Mouse (Mus musculus): ENCODE results near the gene Igfn1.

The Igfn1 gene

DNA sequence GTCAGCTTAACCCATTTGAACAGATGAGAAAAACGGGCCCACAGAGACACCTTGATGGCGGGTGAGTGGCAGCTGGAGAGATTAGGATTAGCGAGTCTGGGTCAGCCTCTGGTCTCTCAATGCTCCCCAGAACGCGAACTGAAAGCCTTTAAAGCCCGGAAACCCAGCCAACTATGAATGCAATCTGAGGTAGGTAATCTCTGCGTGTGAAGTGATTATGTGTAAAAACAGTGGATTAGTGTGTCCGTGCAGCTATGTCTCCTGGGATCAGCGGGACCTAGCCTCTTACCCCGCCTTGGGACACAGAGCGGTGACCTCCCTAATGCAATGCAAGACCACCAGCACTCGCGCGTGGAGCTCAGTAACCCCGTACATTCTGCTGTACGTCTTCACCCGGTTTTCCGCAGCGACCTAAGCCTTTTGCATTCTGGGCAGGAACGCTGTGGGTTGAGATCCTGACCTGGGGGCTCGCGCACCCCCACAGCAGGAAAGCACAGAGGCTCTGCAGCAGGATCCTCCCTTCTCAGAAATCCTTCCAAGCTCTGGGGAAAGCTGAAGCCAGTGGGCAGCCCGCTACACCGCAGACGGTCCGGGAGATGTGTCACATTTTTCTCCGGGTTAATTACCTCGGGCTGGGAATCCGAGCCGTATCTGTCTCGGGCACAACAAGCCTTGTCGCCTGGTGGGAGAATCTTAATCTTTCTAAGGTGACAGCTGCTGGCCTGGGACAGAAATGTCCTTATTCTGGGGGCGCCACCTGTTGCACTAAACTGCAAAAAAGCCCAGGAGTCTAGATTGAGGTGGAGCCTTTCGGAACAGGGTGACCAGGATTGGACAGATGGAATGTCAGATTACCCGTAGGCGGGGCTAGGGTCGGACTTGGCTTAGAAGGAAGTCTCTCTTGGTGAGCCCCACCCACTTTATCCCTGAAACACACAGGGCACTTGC is 1.3 kb upstream of the Igfn1 start, which contains the start of gene Tmem9:
TSS of gene Tmem9 (plus strand) at position 940 of the 948 bp plus-strand sequence.
- DNase-seq = no peak

DNA sequence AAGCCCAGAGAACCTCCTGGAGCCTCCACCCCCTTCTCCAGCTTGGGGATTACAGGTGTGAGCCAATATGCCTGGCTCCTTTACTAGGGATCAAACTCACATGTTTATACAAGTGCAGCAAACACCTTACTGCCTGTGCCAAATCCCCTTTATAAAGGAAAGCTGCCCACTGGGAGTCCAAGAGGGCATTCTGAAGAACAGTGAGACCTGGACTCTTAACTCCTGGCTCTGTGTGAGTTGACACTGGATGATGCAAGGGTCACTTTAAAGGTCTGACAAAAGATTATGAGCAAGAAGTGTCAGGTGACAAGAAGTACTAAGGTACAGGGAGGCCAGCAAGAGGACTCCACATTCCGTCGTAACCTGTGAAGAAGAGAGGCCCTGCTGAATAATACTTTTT is 4.7 kb downstream of the Igfn1 start:
- DNase-seq = no peak

DNA sequence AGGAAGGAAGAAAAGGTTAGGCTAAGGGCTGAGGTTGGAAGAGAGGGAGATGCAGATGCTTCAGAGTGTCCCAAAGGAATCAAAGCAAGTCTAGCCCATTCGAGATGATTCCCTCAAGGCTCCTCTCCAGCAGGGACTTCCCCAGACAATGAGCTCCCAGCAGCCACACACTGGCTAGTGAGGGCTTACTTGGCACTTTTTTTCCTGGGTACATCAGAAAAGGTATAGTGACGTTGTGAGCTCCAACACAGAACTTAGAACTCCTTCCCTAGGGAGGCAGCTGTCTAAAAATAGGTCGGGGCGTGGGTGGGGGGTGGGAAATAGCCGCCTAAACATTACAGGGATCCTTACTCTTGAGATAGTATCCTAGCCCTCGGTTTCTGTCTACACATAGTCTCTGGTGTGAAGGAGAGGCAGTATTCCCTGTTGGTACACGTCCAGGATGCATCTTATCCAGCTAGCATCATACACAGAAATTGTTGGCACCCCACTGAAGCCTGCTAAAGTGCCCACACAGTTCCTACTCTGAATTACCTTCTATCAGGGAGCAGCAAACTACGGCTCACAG is 6.3 kb downstream of the Igfn1 start:
- DNase-seq = no peak

DNA sequence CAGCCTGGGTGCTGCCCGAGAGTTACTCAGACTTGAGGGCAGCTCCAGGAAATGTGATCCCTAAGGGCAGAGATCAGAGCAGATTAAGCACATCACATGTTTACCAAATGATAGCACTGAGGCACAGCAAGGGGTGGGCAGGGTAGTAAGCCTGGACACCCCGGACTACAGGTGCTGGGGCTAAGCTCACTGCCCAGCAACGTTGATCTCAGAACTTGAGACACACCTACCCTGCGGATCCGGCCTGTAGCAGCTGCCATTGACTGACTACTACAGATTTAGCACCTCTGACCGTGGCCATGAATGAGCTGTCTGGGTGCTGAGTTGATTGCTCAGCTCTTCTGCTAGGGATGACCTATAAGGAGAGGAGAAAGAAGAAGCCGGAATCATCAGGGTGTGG is 8.6 kb downstream of the Igfn1 start:
- DNase-seq = no peak

DNA sequence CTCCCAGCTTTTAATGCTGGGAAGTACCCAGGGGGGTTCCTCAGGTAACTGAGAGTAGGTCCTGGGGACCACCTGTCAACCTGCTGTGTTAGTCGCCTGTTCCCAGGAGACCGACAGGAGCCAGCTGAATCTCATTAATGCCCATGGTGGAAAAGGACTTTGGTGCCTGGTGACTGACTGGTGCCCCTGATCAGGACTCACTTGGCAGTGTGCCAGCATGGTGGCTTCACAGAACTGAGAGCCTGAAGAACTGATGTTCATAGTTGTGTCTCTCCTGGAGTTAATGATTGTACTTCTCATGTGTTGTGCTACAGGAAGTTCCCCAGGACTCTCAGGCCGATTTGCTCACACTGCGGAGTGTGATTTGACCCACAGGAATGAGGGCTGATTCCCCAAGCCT is 12.7 kb downstream of the Igfn1 start:
- DNase-seq = no peak

DNA sequence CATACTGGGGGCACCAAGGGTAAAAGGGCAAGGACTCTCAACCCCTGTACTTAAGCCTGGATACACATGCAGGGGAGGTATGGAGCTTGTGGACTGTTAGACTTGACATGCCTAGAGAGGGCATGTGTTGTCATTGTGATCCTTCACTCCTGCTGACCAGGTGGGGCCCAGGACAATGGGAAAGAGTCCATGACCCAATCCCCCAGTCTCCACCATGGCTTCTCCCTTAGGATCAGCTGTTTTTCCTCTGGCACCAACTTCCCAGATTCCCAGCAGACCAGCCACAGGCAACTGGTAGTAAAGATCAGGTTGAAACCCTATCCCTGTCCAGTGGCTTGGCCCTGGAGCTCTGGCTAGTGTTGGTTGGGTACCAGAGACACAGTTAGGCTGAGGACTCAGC is 16.3 kb downstream of the Igfn1 start:
- no peak for DNase-seq

DNA sequence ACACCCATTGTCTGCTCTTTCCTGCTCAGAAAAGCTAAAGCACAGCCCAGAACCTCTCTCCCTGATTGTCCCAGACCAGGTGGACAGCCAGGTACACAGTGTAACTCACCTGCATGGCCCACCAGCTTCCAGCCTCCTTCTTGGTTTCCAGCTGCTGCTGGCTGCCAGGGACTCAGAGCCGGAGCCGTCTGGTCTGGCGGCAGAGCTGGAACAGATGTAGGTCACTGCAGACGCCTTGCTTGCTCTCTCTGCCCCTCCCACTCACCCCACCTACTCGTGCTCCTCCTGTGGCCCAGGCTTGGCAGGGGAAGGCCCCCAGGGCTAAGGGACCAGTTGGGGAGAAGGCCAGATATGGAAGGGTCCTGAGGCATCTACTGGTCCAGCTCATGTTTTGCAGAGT is 22.0 kb downstream of the Igfn1 start:
- DNase-seq = no peak

DNA sequence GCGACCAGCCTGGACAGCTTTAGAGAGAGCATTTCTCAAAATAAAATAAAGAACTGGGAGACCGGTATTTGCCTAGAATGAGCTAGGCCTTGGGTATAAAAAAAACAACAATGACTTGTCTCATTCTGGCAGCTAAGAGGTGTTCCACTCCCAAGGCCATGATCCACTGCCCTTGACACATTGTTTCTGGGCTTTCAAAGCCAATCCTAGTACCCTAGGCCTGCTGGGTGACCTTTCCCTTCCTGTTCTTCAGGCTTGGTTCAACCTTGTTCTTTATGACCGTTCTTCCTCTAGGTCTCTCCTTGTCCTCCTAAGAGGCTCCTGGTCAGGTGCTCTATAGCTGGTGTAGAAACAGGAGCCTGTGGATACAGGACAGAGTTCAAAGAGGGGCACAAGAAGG is 33.6 kb downstream of the Igfn1 start:
- no peak for DNase-seq

DNA sequence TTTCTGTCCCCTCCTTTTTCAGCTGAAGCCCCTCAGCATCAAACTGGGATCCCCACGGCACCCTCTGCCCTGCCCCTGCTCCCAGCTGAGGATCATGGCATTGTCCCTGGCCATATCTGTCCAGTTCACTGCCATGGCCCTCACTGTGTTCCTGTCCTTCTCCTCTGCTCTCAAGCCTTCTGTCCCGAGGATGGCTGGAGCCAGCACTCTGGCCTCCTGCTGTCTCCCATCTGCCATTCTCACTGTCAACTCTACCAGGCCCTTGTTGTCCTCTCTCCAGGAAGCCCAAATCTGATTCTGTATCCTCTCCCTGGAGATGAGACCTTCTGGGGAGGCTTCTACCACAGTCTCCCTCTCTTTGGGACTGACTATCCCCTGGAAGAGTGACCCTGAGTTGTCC is 35.7 kb downstream of the Igfn1 start:
- peak; percentile 87 for DNase-seq

DNA sequence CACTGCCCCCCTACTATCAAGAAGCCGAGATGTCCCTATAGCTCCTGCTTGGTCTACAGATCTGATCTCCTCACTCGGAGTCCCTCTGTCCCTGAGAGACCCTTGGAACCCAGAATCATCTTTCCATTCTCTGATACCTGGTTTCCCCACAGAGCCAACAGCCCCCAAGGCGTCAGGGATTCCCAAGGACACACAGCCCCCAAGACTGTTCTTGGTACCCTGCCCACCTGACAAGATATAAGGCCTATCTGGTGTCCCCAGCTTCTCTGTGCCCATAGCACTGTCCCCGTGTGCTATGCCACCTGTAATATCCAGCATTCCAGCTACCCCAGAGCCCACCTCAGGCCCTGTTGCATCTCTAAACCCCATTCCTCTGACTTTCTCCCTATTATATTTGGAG is 38.4 kb downstream of the Igfn1 start:
- no peak for DNase-seq

DNA sequence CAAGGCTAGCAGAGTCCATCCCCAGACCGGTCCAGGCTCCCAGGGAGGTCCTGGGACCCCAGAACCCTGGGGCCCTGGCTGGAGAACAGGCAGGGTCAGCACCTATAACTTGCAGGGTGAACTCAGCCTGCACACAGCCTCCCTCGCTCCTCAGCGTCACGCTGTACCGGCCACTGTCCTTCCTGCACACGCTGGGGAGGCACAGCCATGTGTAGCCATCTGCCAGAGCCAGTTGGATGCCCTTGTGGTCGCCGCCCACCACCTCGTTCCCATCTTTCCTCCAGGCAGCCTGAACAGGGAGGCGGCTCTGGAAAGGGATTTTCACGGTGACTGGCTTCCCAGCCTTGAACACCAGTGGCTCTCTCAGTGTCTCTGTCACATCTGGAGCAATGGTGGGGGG is 41.6 kb downstream of the Igfn1 start:
- no peak for DNase-seq

DNA sequence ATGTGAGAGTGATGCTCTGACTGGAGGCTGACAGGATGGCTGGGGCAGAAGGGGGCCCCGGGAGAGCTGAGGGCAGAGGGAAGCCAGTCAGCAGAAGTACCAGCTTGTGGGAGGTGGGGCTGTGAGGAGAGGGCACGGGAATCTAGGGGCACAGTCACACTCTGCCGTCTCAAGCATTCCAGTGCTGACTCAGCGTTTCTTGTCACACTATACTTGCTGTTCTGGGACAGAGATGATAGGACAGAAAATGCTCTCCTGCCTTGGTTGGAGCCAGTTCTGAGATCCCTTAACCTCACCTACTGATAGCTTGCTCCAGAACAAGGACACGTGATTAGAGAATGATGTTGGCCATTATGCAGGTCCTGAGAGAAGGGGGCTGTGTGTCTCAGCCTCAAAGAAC is 43.0 kb downstream of the Igfn1 start:
- no peak for DNase-seq

DNA sequence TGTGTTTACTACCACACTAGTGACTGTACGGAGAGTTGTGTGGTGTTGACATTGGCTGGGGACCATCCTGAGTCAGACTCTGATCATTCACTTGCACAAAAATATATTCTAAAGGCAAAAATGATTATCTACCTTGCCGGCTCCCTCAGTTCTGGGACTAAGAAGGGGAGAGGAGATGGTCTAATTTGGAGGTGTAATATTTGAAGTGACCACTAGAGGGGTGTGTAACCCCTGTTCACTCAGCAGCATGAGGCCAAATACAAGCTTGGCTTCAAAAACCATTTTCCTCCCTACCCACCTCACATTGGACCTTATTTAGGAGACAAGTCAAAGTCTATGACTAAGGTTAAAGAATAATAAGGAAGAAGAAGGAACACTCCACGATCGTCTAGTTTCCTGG is 47.7 kb downstream of the Igfn1 start:
- DNase-seq = no peak

DNA sequence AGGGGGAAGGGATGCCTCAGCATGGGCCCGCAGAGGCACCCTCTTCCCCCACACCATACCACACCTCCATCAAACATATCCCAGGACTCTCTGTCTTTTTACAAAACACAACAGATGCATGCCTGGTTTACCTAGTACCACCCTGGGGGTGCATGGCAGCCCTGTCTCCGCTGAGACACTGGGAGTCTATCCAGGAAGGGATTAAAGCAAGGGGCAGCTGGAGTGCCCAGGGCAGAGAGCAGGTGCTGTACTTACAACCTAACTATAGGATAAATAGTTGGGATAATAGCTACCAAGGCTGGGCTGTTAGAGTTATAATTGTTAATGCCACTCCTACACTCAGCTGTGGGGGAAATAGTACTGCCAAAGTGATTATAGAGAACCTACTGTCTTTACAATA is 57.3 kb downstream of the Igfn1 start:
- DNase-seq = no peak

DNA sequence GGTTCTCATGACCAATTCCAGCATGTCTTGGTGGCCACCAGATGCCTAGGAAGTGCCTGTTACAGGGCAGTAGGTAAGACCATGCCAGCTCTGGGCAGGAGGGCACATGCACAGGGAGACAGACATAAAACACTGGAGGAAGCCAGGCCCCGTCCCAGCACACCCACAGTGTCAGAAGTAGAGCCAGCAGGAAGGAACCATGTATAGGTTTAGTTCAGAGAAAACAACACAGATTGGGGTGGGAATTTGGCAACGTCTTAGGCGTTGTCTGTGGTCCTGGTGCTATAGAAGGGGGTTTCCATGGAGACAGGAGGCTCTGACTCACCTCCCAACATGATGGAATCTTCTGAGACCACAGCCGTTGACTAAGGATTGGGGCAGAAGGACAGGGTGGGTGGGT is 59.9 kb downstream of the Igfn1 start:
- DNase-seq = no peak

DNA sequence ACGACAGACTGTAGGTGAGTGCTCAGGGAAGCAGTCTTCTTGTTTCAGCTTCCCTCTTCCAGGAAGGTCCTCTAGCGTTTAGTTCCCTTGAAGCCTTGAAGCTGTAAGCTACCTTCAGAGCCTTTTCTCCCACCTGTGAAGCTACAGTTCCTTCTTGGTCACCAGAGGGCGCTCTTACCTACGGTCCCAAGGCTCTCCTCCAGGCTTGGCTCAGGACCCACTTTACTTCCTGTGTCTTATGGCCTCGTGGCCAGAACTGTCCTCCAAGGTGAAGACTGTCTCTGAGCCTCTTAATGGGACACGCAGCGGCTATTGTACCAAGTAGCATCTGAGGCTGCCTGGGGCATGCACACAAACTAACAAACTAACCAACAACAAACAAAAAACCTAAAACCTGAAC is 60.4 kb downstream of the Igfn1 start:
- peak; percentile 40 for DNase-seq

DNA sequence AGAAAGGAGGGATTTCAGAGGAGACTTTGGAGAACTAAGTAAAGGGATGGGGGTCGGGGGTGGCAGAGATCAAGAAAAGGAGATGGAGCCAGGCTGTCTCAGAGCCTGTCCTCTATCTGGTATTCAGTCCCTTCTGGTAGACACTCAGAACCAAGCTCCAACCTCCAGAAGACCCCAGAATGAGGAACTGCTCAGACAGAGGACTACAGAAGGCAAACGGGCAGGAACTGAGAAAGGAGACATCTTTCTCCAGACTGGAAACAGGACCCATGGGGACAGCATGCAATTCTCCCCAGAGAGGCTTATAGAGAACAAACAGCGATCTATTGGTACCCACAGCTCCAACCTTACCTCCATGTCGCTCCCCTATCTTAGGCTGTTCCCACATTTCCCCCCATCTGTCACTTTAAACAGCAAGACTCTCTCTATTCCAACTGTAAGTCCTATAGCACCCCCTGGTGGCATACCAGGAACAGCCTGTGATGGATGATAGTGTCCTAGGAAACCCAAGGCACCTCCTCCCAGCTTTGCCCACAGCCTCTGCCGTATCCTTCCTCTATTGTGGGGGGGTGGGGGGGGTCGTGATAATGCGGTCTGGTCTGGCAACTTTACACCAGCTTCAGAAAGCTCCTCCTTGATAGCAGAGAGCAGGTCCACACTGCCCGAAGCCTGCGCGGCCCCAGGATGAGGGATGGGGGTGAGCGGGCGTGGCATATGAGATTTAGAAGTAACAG is 61.4 kb downstream of the Igfn1 start:
- peak; percentile 75 for DNase-seq

DNA sequence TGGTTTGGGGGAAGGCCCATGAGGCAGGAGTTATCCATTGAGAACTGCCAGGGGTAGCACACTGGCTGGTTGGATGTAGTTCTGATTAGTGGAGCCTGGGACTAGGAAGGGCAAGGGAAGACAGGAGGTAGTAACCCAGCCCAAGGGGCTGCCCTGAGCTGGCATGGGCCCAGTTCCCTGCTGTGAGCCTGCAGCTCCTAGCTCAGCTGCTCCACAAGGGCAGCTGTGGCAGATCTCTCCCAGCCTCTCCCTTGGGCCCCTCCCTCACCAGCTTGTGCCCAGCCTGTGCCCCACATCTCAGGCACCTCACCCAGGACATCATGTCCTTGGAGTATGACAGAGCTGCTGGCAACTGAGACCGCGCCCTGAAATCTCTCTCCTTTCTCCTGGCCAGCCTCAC is 62.4 kb downstream of the Igfn1 start:
- no peak for DNase-seq

DNA sequence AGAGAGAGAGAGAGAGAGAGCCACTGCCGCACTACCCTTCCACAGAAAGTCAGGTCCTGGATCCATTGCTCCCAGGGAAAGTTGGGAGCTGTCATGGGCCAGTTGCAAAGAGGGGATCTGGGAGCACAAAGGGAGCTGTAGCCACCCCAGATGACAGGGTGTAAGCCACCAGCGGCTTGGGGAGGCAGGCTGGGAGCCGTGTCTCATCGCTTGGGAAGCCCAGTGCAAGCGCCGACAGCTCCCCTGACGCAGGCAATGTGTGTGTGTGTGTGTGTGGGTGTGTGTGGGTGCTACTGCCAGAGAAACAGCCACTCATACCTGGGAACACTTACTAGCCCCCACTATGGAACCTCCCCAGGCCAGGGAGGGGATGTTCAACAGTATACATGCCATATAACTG is 64.0 kb downstream of the Igfn1 start:
- DNase-seq = no peak

DNA sequence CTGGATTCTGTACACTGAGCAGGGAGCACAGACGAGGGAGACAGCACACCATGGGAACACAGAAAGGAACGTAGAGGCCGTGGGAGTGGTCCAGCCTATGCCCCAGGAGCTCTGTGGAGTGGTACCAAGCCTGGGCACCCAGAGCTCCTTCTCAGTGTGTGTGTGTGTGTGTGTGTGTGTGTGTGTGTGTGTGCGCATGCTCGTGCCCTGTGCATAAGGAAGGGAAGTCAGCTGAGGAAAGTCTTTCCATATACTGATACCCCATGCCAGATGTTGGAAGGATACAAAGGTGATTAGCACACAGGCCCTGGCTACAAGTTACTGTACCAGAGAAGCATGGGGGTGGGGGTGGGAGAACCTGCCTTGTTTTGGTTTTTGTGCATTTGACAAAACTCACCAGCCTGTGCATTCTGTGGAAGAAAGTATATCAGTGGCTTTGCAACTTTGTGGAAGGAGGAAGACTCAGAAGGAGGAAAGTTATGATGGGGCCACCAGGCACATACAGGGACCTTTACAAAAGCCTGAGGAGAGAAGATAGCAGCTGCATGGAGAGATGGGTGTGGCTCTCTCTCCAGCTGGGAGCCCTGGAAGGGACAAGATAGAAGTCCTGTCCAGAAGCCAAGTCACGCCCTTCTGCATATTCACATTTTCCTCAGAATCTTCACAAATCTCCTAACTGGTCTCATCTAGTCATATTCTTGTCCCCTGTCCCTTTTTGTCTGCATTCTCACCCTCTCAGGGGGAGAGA is 64.7 kb downstream of the Igfn1 start:
- no peak for DNase-seq

DNA sequence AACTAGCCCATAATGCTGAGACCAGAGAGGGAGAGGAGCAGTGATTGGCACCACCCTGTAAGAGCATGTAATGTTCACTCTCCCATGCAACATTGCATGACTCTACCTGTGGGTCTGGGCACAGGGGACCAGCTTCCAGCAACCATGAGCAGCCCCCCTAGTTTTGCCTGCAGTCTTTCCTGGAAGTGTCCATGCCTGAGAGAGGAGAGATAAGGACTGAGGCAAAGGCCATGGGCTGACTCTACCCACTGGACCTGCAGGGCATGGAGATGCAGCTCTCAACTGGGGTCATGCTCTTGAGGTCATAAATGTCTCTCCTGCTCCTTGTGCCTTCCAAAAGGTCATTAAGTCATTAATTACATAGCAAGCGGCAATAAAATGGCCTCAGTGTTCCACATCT is 70.1 kb downstream of the Igfn1 start:
- no peak for DNase-seq

DNA sequence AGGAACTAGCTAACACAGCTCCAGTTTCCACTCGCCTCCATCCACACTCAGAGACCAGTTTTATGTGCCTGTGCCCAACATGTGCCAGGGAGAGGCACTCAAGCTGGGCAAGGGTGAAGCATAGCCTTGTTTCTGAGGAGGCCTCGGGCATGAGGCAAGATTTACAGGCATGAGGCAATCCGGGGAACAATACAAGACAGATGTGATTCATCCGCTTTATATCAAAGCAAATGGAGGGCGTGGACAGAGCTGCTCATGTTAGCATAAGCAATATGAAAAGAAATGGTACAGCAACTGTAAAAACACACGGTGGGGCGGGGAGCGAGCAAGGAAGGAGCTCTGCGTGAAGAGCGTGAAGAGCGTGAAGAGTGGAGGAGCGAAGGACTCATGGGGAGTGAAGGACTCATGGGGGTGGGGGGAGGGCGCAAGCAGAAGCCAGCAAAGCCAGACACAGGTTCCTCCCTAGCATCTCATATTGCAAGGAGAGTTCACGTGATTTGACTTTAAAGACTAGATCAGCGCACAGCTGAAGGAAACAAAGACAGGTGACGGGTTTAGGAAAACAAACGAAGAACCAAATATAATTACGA is 72.3 kb downstream of the Igfn1 start:
- no peak for DNase-seq

DNA sequence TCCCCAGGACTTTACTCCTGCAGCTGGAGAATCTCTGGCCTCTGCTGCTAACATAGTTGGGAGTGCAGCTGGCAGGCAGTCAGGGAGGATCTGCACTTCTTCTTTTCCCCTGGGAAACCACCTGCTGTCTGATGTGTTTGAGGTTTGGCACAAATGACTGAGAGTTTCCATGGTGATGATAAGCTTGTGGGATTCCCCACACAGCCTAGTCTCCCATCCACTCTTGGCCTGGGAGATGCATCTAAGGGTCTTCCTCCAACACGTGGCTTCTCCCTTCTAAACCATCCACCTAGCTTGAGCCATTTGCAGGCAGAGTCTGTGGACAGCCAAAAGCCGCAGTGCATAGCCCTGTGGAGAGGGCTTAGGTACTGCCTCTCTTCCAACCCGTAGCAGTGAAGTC is 76.3 kb downstream of the Igfn1 start:
- DNase-seq = no peak

All from cerebellum, adult 9-11 months (tissue).